ENCODE assay signal across 17 mouse cellular contexts in genomic region chr3:126629040-126629439, GRCm38 (mm10). TPM values are rescaled to one million over a fixed set of nuclear protein-coding genes. Genes with fewer than 3 reads are reported as not detected.
A peak's percentile ranks its signal among the peaks of the same experiment; 100 is the strongest.
DNase-seq lines count a peak whose midpoint lies in the region; ATAC-seq and TF ChIP-seq lines count a peak whose summit lies in the region.
"Had no signal": no experiment of that assay in that cellular context is flagged by ENCODE, and none has a peak within 500 bp of the region (broad histone marks: within the 10 kb centered on the region; RNA-seq: fewer than 3 reads in every experiment).

No protein-coding gene starts in this region.

- TF ChIP-seq CTCF in heart, adult 2 months (IDR thresholded peaks at IDR 0.05): no peak
- no peak for TF ChIP-seq CTCF in thymus, adult 2 months (IDR thresholded peaks at IDR 0.05; ENCODE audit: borderline replicate concordance, control insufficient read depth, extremely low read depth, insufficient read depth, low read length, poor library complexity)

- no peak overlapping the region for H3K9ac ChIP-seq in heart, adult 2 months (ENCODE audit: low read depth, low read length)
- no peak overlapping the region for H3K9ac ChIP-seq in kidney, embryonic 15.5 days
- H3K9ac ChIP-seq in kidney, embryonic 16.5 days (replicated peaks; ENCODE audit: low read length): no peak overlapping the region
- H3K9ac ChIP-seq: embryonic facial prominence, embryonic 15.5 days; midbrain, embryonic 13.5 days had no signal

- H3K36me3 ChIP-seq in heart, adult 2 months (ENCODE audit: control insufficient read depth, insufficient read depth, low read length): peaks cover 20% of the 10 kb centered on the region
- H3K36me3 ChIP-seq in kidney, embryonic 15.5 days: no peaks in the 10 kb centered on the region
- no peaks in the 10 kb centered on the region for H3K36me3 ChIP-seq in kidney, embryonic 16.5 days (ENCODE audit: insufficient read depth, low read length)
- no peaks in the 10 kb centered on the region for H3K36me3 ChIP-seq in thymus, adult 2 months (ENCODE audit: control insufficient read depth, insufficient read depth, low read length)
- H3K36me3 ChIP-seq: embryonic facial prominence, embryonic 15.5 days; forebrain, embryonic 10.5 days; midbrain, embryonic 13.5 days had no signal

- intact Hi-C loops in heart, adult 2 months (cut with DNase I): no loop called here

- H3K4me2 ChIP-seq in kidney, embryonic 15.5 days: no peak overlapping the region
- H3K4me2 ChIP-seq in kidney, embryonic 16.5 days (replicated peaks; ENCODE audit: low read depth, low read length): no peak overlapping the region
- H3K4me2 ChIP-seq: embryonic facial prominence, embryonic 15.5 days; midbrain, embryonic 13.5 days had no signal

- peaks cover 1% of the 10 kb centered on the region; the same call in 1 of the 2 replicates for H3K79me2 ChIP-seq in heart, adult 2 months (replicated peaks; ENCODE audit: control insufficient read depth, insufficient read depth, low read length)

- no peaks in the 10 kb centered on the region for H3K9me3 ChIP-seq in kidney, embryonic 15.5 days (replicated peaks)
- no peaks in the 10 kb centered on the region for H3K9me3 ChIP-seq in kidney, embryonic 16.5 days (ENCODE audit: low read length)
- H3K9me3 ChIP-seq: embryonic facial prominence, embryonic 15.5 days; forebrain, embryonic 10.5 days; midbrain, embryonic 13.5 days had no signal

- TF ChIP-seq POLR2A in heart, adult 2 months (IDR thresholded peaks at IDR 0.05; ENCODE audit: insufficient read depth, low read depth, low read length): no peak
- no peak for TF ChIP-seq POLR2A in thymus, adult 2 months (IDR thresholded peaks at IDR 0.05; ENCODE audit: control insufficient read depth, extremely low read depth, insufficient read depth, low read length, poor library complexity)

- H3K27me3 ChIP-seq in heart, adult 2 months (ENCODE audit: control insufficient read depth, insufficient read depth, low read length): no peaks in the 10 kb centered on the region
- H3K27me3 ChIP-seq in kidney, embryonic 15.5 days: no peaks in the 10 kb centered on the region
- H3K27me3 ChIP-seq in kidney, embryonic 16.5 days (ENCODE audit: insufficient read depth, low read length): no peaks in the 10 kb centered on the region
- H3K27me3 ChIP-seq in thymus, adult 2 months (ENCODE audit: control insufficient read depth, insufficient read depth, low read length): no peaks in the 10 kb centered on the region
- H3K27me3 ChIP-seq: embryonic facial prominence, embryonic 15.5 days; midbrain, embryonic 13.5 days had no signal

- TF ChIP-seq EP300 in heart, adult 2 months (IDR thresholded peaks at IDR 0.05; ENCODE audit: insufficient read depth, low read depth, low read length): no peak

- no peak for ATAC-seq in kidney, embryonic 15.5 days (replicated peaks; ENCODE audit: low FRiP score)
- ATAC-seq in kidney, embryonic 16.5 days (ENCODE audit: low FRiP score, low TSS enrichment): no peak
- ATAC-seq: midbrain, embryonic 13.5 days had no signal

- no peak overlapping the region for H3K4me3 ChIP-seq in heart, adult 2 months
- no peak overlapping the region for H3K4me3 ChIP-seq in kidney, embryonic 15.5 days (replicated peaks)
- no peak overlapping the region for H3K4me3 ChIP-seq in kidney, embryonic 16.5 days (ENCODE audit: low read length)
- H3K4me3 ChIP-seq in thymus, adult 2 months (ENCODE audit: control insufficient read depth, insufficient read depth, low read length): no peak overlapping the region
- H3K4me3 ChIP-seq: embryonic facial prominence, embryonic 15.5 days; forebrain, embryonic 10.5 days; midbrain, embryonic 13.5 days had no signal

- DNase-seq in heart, adult 2 months: no peak
- no peak for DNase-seq in heart, adult 18-20 months
- DNase-seq in thymus, adult 2 months: no peak
- DNase-seq in thymus, postnatal 25 days: no peak
- DNase-seq in embryo, embryonic 10.5 days (ENCODE audit: low spot score): no peak
- DNase-seq: adrenal gland, postnatal 25 days; cerebellum, adult 9-10 months; gastrocnemius, postnatal 14 days; layer of hippocampus, postnatal 36 days; liver; right cerebral cortex, postnatal 25 days; thymus, postnatal 36 days had no signal

- peaks cover 16% of the 10 kb centered on the region for H3K4me1 ChIP-seq in heart, adult 2 months (ENCODE audit: control insufficient read depth, insufficient read depth, low read length)
- H3K4me1 ChIP-seq in kidney, embryonic 15.5 days: no peaks in the 10 kb centered on the region
- peaks cover 7% of the 10 kb centered on the region; the same call in 1 of the 2 replicates for H3K4me1 ChIP-seq in kidney, embryonic 16.5 days (ENCODE audit: insufficient read depth, low read length)
- peaks cover 12% of the 10 kb centered on the region for H3K4me1 ChIP-seq in thymus, adult 2 months (replicated peaks; ENCODE audit: control insufficient read depth, insufficient read depth, low read length)
- H3K4me1 ChIP-seq: embryonic facial prominence, embryonic 15.5 days; midbrain, embryonic 13.5 days had no signal

- 83% methylated on average over 2 of the region's 2 CpGs for WGBS in heart, adult 2 months
- WGBS in kidney, embryonic 15.5 days: 95% methylated on average over 2 of the region's 2 CpGs
- 88% methylated on average over 2 of the region's 2 CpGs for WGBS in kidney, embryonic 16.5 days
- WGBS in thymus, adult 2 months: 89% methylated on average over 2 of the region's 2 CpGs

- peak overlapping the region; percentile 45 for H3K27ac ChIP-seq in heart, adult 2 months
- H3K27ac ChIP-seq in kidney, embryonic 15.5 days: 0 out of 2 replicates have a peak overlapping the region, but pooled peaks have one; percentile 23
- no peak overlapping the region for H3K27ac ChIP-seq in kidney, embryonic 16.5 days (ENCODE audit: low read length)
- peak overlapping the region; percentile 38; the same call in 1 of the 2 replicates for H3K27ac ChIP-seq in thymus, adult 2 months (ENCODE audit: control insufficient read depth, insufficient read depth, low read length)
- H3K27ac ChIP-seq: embryonic facial prominence, embryonic 15.5 days; forebrain, embryonic 10.5 days; midbrain, embryonic 13.5 days had no signal

RNA-seq across cellular contexts. Expression of gene Camk2d, which starts 32.9 kb away (rescaled TPM):
- total RNA-seq in heart, adult 2 months (2021): 100 to 1,000 TPM; 131 to 133 TPM
- 135 and 218 TPM in 2 replicates for polyA plus RNA-seq in heart, adult 2 months (2012; rRNA removed)
- total RNA-seq in heart, adult 18-20 months (2021): 100 to 1,000 TPM; 132 to 135 TPM
- polyA plus RNA-seq in kidney, embryonic 15.5 days (2015; fragmentation: Nextera tagmentation; extraction: Ambion mirVana): 23.5 and 30.6 TPM in 2 replicates
- polyA plus RNA-seq in kidney, embryonic 16.5 days (2015; fragmentation: Nextera tagmentation; extraction: Ambion mirVana): 23.8 and 24.9 TPM in 2 replicates
- 40.1 and 41.5 TPM in 2 replicates for polyA plus RNA-seq in thymus, adult 2 months (2012; rRNA removed)
